Comparison of ENCODE assay signal across 21 mouse cellular contexts in genomic region chr3:155459701-155460481, GRCm38 (mm10).
DNase-seq lines count a peak whose midpoint lies in the region; ATAC-seq lines count a peak whose summit lies in the region.
"Had no signal": no experiment of that assay in that cellular context is flagged by ENCODE, and none has a peak within 500 bp of the region (broad histone marks: within the 10 kb centered on the region; RNA-seq: fewer than 3 reads in every experiment).

No protein-coding gene starts in this region.

- intact Hi-C loops in gastrocnemius, postnatal 14 days (cut with DNase I; ENCODE audit: low total_unique reads), result no loop called here
- intact Hi-C loops in left cerebral cortex, postnatal 10 days (cut with DNase I), result no loop called here

- no peak overlapping the region for H3K4me3 ChIP-seq in hindbrain, embryonic 15.5 days
- H3K4me3 ChIP-seq in neural tube, embryonic 15.5 days (replicated peaks), result no peak overlapping the region
- H3K4me3 ChIP-seq: gastrocnemius, adult 2 months; heart, adult 2 months; heart, embryonic 15.5 days; liver, embryonic 15.5 days; megakaryocyte, embryonic 14.5 days; myocyte had no signal

- no peaks in the 10 kb centered on the region for H3K27me3 ChIP-seq in hindbrain, embryonic 15.5 days
- H3K27me3 ChIP-seq in neural tube, embryonic 15.5 days (replicated peaks), result no peaks in the 10 kb centered on the region
- H3K27me3 ChIP-seq: heart, embryonic 15.5 days; liver, embryonic 15.5 days; megakaryocyte, embryonic 14.5 days had no signal

- WGBS in hindbrain, embryonic 15.5 days, result 48% methylated on average over 16 of the region's 16 CpGs
- WGBS in neural tube, embryonic 15.5 days, result 61% methylated on average over 16 of the region's 16 CpGs

- H3K9ac ChIP-seq in hindbrain, embryonic 15.5 days, result no peak overlapping the region
- H3K9ac ChIP-seq in neural tube, embryonic 15.5 days (replicated peaks), result no peak overlapping the region
- H3K9ac ChIP-seq: heart, embryonic 15.5 days; liver, embryonic 15.5 days had no signal

- peak overlapping the region; percentile 12 for H3K4me2 ChIP-seq in hindbrain, embryonic 15.5 days
- H3K4me2 ChIP-seq in neural tube, embryonic 15.5 days, result no peak overlapping the region
- H3K4me2 ChIP-seq: heart, embryonic 15.5 days; liver, embryonic 15.5 days had no signal

- peak overlapping the region; percentile 37; the same call in 1 of the 2 replicates for H3K27ac ChIP-seq in hindbrain, embryonic 15.5 days (replicated peaks)
- H3K27ac ChIP-seq in neural tube, embryonic 15.5 days (replicated peaks), result peak overlapping the region; percentile 48; the same call in 1 of the 2 replicates
- H3K27ac ChIP-seq: gastrocnemius, adult 2 months; heart, adult 2 months; heart, embryonic 15.5 days; liver, embryonic 15.5 days had no signal

- peak; percentile 81; the same call in 1 of the 2 replicates for ATAC-seq in hindbrain, embryonic 15.5 days (ENCODE audit: low FRiP score, low read depth)
- ATAC-seq in neural tube, embryonic 15.5 days (ENCODE audit: low FRiP score), result peak; percentile 69

- H3K9me3 ChIP-seq in hindbrain, embryonic 15.5 days, result no peaks in the 10 kb centered on the region
- H3K9me3 ChIP-seq in neural tube, embryonic 15.5 days (replicated peaks), result no peaks in the 10 kb centered on the region
- H3K9me3 ChIP-seq: heart, embryonic 15.5 days; liver, embryonic 15.5 days had no signal

- H3K36me3 ChIP-seq in hindbrain, embryonic 15.5 days, result no peaks in the 10 kb centered on the region
- H3K36me3 ChIP-seq in neural tube, embryonic 15.5 days, result no peaks in the 10 kb centered on the region
- H3K36me3 ChIP-seq: heart, embryonic 15.5 days; liver, embryonic 15.5 days had no signal

- peak; percentile 54 for DNase-seq in heart, adult 11 months
- DNase-seq in heart, adult 18-20 months, result no peak
- peak; percentile 54 for DNase-seq in brain, embryonic 18.5 days (ENCODE audit: low read depth, low spot score)
- no peak for DNase-seq in gastrocnemius, postnatal 14 days
- no peak for DNase-seq in left cerebral cortex, postnatal 10 days (ENCODE audit: extremely low spot score in 1 of 2, low spot score in 2 of 2)
- DNase-seq: adrenal gland, postnatal 10 days; cerebellum, adult 2 months; gastrocnemius, adult 2 months; heart, adult 2 months; kidney, adult 11 months; kidney, postnatal 25 days; layer of hippocampus, adult 9-11 months; lung, postnatal 14 days; right cerebral cortex, postnatal 25 days; thymus, postnatal 36 days had no signal

- H3K4me1 ChIP-seq in hindbrain, embryonic 15.5 days (replicated peaks), result peaks cover 7% of the 10 kb centered on the region; the same call in 1 of the 2 replicates
- H3K4me1 ChIP-seq in neural tube, embryonic 15.5 days, result peaks cover 6% of the 10 kb centered on the region; the same call in 1 of the 2 replicates
- H3K4me1 ChIP-seq: heart, embryonic 15.5 days; liver, embryonic 15.5 days; megakaryocyte, embryonic 14.5 days had no signal

Comparison
In these comparisons a context has a peak if more than half of its experiments do, and no peak if none do; other contexts are left out.
1. DNase-seq: peak in heart, adult 11 months (single experiment) and brain, embryonic 18.5 days (single experiment); none in heart, adult 18-20 months (0 of 2), gastrocnemius, postnatal 14 days (single experiment) and left cerebral cortex, postnatal 10 days (0 of 2).